Mouse (Mus musculus): ENCODE data around the gene Sez6l. TPM values are rescaled to one million over a fixed set of nuclear protein-coding genes. Genes with fewer than 3 reads are reported as not detected.

The Sez6l gene
- total and polyA plus RNA-seq, 3 experiments, result not detected

DNA sequence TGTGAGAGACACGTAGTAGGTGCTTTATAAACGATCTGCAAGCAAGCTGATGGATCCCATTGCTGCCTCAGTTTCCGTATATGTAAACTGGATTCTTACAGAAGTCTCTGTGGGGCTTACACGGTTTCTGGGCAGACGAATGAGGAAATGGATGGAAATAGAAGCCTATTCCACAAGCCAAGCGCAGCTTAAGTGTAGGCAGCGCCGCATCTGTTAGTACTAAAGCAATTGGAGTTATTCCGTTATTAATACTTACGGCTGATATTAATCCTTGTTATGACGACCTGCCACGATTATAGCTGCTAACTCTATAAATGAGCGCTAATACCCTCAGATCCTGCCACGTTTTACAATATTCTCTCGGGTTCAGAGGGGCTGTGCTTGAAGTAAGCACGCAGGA is 16.8 kb downstream of the Sez6l start:
- Histone ChIP-seq H3K9ac (ENCODE audit: insufficient read depth, low read depth) (no peak overlapping the region), H3K27ac (ENCODE audit: insufficient read depth, low read depth) (no peak overlapping the region), H3K27me3 (replicated peaks) (no peaks in the 10 kb centered on the region), H3K4me1 (ENCODE audit: control insufficient read depth in 1 of 2, insufficient read depth in 2 of 2) (no peaks in the 10 kb centered on the region; a peak in 1 of 4 replicates), H3K9me3 (replicated peaks; ENCODE audit: low read length) (peaks cover 92% of the 10 kb centered on the region), H3K79me2 (replicated peaks; ENCODE audit: control insufficient read depth, extremely low read depth, insufficient read depth, poor library complexity, severe bottlenecking) (no peaks in the 10 kb centered on the region), H3K4me2 (ENCODE audit: insufficient read depth, low read depth, poor library complexity, severe bottlenecking) (no peak overlapping the region), H3K36me3 (replicated peaks in 1 of 2; ENCODE audit: control insufficient read depth in 1 of 2, insufficient read depth in 1 of 2, low read length in 1 of 2) (no peaks in the 10 kb centered on the region), H3K4me3 (replicated peaks in 1 of 3; ENCODE audit: low read depth in 2 of 3, low read length in 2 of 3, poor library complexity in 1 of 3) (no peak overlapping the region)
- in situ Hi-C loops (cut with MboI; ENCODE audit: low pct_ligation_motif_present, low pct_unique_long_range_greater_than_20kb, low sequenced_read_pairs), result no loop called here
- no peak for DNase-seq (ENCODE audit: extremely low read depth)
- dilution Hi-C loops (cut with MboI; ENCODE audit: extremely low pct_ligation_motif_present, extremely low pct_unique_long_range_greater_than_20kb, low sequenced_read_pairs), result no loop called here
- no peak for TF ChIP-seq EP300 (IDR thresholded peaks at IDR 0.05; ENCODE audit: low read length)
- TF ChIP-seq HCFC1 (IDR thresholded peaks at IDR 0.05; ENCODE audit: low read depth, low read length), result no peak
- no peak for TF ChIP-seq ZMIZ1 (IDR thresholded peaks at IDR 0.05; ENCODE audit: low read depth, low read length)
- no peak for TF ChIP-seq USF2 (conservative IDR thresholded peaks at IDR 0.05; ENCODE audit: low read depth, low read length)
- TF ChIP-seq RAD21 (IDR thresholded peaks at IDR 0.05; ENCODE audit: low read depth, low read length), result no peak
- TF ChIP-seq TBP (conservative IDR thresholded peaks at IDR 0.05; ENCODE audit: low read depth, low read length), result no peak
- no peak for TF ChIP-seq UBTF (IDR thresholded peaks at IDR 0.05; ENCODE audit: low read depth, low read length)
- TF ChIP-seq CTCF (conservative IDR thresholded peaks at IDR 0.05 in 1 of 2, IDR thresholded peaks at IDR 0.05 in 1 of 2; ENCODE audit: low read depth in 2 of 2, low read length in 2 of 2), result no peak
- TF ChIP-seq GABPA (IDR thresholded peaks at IDR 0.05; ENCODE audit: insufficient replicate concordance, low read depth, low read length), result no peak
- no peak for TF ChIP-seq SIN3A (IDR thresholded peaks at IDR 0.05; ENCODE audit: low read length)
- no peak for TF ChIP-seq CHD2 (IDR thresholded peaks at IDR 0.05; ENCODE audit: low read length)
- TF ChIP-seq JUN (IDR thresholded peaks at IDR 0.05; ENCODE audit: insufficient read depth, low read depth, low read length), result no peak
- no peak for TF ChIP-seq CHD1 (IDR thresholded peaks at IDR 0.05; ENCODE audit: low read depth, low read length)
- no peak for TF ChIP-seq POLR2A (IDR thresholded peaks at IDR 0.05; ENCODE audit: low read depth, low read length)
- TF ChIP-seq ZKSCAN1 (IDR thresholded peaks at IDR 0.05; ENCODE audit: borderline replicate concordance, low read depth, low read length), result no peak
- no peak for TF ChIP-seq IRF4 (IDR thresholded peaks at IDR 0.05; ENCODE audit: low read depth, low read length)
- no peak for TF ChIP-seq BHLHE40 (IDR thresholded peaks at IDR 0.05; ENCODE audit: low read depth, low read length)

DNA sequence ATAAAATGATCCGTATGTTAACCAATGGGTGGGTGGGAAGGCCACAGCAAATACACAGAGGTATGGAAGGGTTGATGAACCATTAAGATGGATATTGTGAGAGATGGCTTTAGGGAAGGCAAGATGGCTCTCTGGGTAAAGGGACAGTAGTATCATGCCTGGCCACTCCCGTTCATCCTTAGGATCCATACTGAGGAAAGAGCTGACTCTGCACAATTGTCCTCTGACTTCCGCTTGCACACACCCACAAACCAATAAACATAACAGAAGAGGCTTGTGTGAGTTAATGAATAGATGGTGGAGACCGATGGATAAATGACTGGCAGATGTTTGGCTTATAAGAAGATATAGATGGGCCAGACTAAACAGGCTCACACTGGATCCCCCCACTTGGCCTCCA is 19.6 kb downstream of the Sez6l start:
- no peaks in the 10 kb centered on the region for H3K27me3 ChIP-seq (replicated peaks)

More for the DNA sequence above, 19.6 kb downstream of the Sez6l start:
- in situ Hi-C loops (cut with MboI; ENCODE audit: low pct_ligation_motif_present, low pct_unique_long_range_greater_than_20kb, low sequenced_read_pairs) (no loop called here), dilution Hi-C loops (cut with MboI; ENCODE audit: extremely low pct_ligation_motif_present, extremely low pct_unique_long_range_greater_than_20kb, low sequenced_read_pairs) (no loop called here)
- no peaks in the 10 kb centered on the region for H3K79me2 ChIP-seq (replicated peaks; ENCODE audit: control insufficient read depth, extremely low read depth, insufficient read depth, poor library complexity, severe bottlenecking)
- H3K36me3 ChIP-seq (replicated peaks in 1 of 2; ENCODE audit: control insufficient read depth in 1 of 2, insufficient read depth in 1 of 2, low read length in 1 of 2), result no peaks in the 10 kb centered on the region
- H3K9me3 ChIP-seq (replicated peaks; ENCODE audit: low read length), result peaks cover 92% of the 10 kb centered on the region
- no peak for DNase-seq (ENCODE audit: extremely low read depth)
- H3K27ac ChIP-seq (ENCODE audit: insufficient read depth, low read depth), result no peak overlapping the region
- H3K4me2 ChIP-seq (ENCODE audit: insufficient read depth, low read depth, poor library complexity, severe bottlenecking), result no peak overlapping the region
- TF ChIP-seq MXI1 (IDR thresholded peaks at IDR 0.05; ENCODE audit: low read depth, low read length) (no peak), UBTF (IDR thresholded peaks at IDR 0.05; ENCODE audit: low read depth, low read length) (no peak), ELF1 (IDR thresholded peaks at IDR 0.05; ENCODE audit: low read depth, low read length) (no peak)
- H3K4me3 ChIP-seq (replicated peaks in 1 of 3; ENCODE audit: low read depth in 2 of 3, low read length in 2 of 3, poor library complexity in 1 of 3), result no peak overlapping the region
- H3K4me1 ChIP-seq (ENCODE audit: control insufficient read depth in 1 of 2, insufficient read depth in 2 of 2), result no peaks in the 10 kb centered on the region
- H3K9ac ChIP-seq (ENCODE audit: insufficient read depth, low read depth), result no peak overlapping the region
